Mouse (Mus musculus) neural tube, embryonic 15.5 days (tissue): ENCODE results near the gene Gab3. TPM values are rescaled to one million over a fixed set of nuclear protein-coding genes. Genes with fewer than 3 reads are reported as not detected.
"Not testable (repeated sequence)": the region's sequence is repeated elsewhere in the genome, so short reads cannot be mapped to it uniquely, and the experiment has no call there.

Experiments used
- ATAC-seq: fragments of 200-750 bp; cut with Nextera tagmentation; 2 replicates; pipeline ENCODE4 v1.8.0; 2017; ENCODE audit warnings: mild to moderate bottlenecking, moderate TSS enrichment, moderate library complexity; ENCODE audit not compliant: low FRiP score
- H3K27ac ChIP-seq: fragments of 300-500 bp; sonication (generic); replicated peaks from 2 replicates; pipeline ENCODE4 v1.5.1; 2015; ENCODE audit warnings: mild to moderate bottlenecking, inconsistent platforms
- H3K27me3 ChIP-seq: fragments of 300-500 bp; sonication (generic); replicated peaks from 2 replicates; pipeline ENCODE4 v1.6.1; 2015; ENCODE audit warnings: inconsistent platforms
- H3K36me3 ChIP-seq: fragments of 300-500 bp; sonication (generic); 2 replicates; pipeline ENCODE4 v1.6.1; 2015; ENCODE audit warnings: inconsistent platforms
- H3K4me1 ChIP-seq: fragments of 300-500 bp; sonication (generic); 2 replicates; pipeline ENCODE4 v1.6.1; 2015; ENCODE audit warnings: inconsistent platforms
- H3K4me2 ChIP-seq: fragments of 300-500 bp; sonication (generic); 2 replicates; pipeline ENCODE4 v1.6.1; 2015; ENCODE audit warnings: inconsistent platforms, mild to moderate bottlenecking, moderate library complexity
- H3K4me3 ChIP-seq: fragments of 300-500 bp; sonication (generic); replicated peaks from 2 replicates; pipeline ENCODE4 v1.5.1; 2015; ENCODE audit warnings: mild to moderate bottlenecking, inconsistent platforms
- H3K9ac ChIP-seq: fragments of 300-500 bp; sonication (generic); replicated peaks from 2 replicates; pipeline ENCODE4 v1.6.1; 2015; ENCODE audit warnings: mild to moderate bottlenecking, inconsistent platforms
- H3K9me3 ChIP-seq: fragments of 300-500 bp; sonication (generic); replicated peaks from 2 replicates; pipeline ENCODE4 v1.6.1; 2016; ENCODE audit warnings: inconsistent platforms
- WGBS: fragments of 180-500 bp; shearing (Covaris S2); methylation state at CpG from one replicate; pipeline ENCODE4 v1.1.7; 2015; ENCODE audit warnings: mixed read lengths; 5-methylcytosine and 5-hydroxymethylcytosine counted together
- polyA plus RNA-seq: library from polyadenylated mRNA; unstranded; fragments of >200 nt; fragmentation: Nextera tagmentation; extraction: Ambion mirVana; gene quantifications from 2 replicates; pipeline ENCODE4 v1.2.1, GENCODE M21; 2015

Gene Gab3
- polyA plus RNA-seq, 1 experiment from 2014 or later: 3.7 TPM

DNA sequence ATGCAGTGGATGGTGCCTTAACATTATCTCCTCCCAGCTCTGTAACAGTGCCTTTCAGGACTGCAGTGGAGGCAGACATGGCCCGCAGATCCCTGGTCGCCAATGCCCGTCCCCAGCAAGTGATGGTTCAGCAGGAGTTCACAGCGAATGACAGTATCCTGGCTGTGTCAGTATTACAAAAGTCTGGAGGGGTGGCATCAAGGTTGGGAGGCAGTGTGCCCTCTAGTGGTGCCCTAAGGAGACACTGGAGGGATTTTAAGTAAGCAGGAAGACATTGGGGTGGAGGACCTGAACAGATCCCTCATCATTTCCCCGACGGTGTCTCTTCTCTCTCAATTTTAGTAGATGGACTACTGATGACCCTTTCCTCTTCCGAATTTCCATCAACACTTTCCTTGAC lies 126.1 kb downstream of the Gab3 start:
- not testable (repeated sequence) for ATAC-seq, H3K4me3 ChIP-seq, H3K9me3 ChIP-seq, H3K4me1 ChIP-seq, H3K36me3 ChIP-seq, H3K9ac ChIP-seq, H3K4me2 ChIP-seq, H3K27ac ChIP-seq, H3K27me3 ChIP-seq
- 78% methylated on average over 7 of the region's 7 CpGs for WGBS

Other genes starting within 250 kb of the Gab3 start
- gene Gm5936, start 248.3 kb downstream of the Gab3 start, polyA plus RNA-seq: 0.15 TPM in 1 of 2 replicates, not detected in the other
- 46.2 and 87.7 TPM in 2 replicates for gene Dkc1, start 10.4 kb upstream of the Gab3 start, polyA plus RNA-seq
- 32.6 and 44.6 TPM in 2 replicates for gene Mpp1, start 45.6 kb upstream of the Gab3 start, polyA plus RNA-seq
- gene Smim9, start 78.3 kb upstream of the Gab3 start, polyA plus RNA-seq: not detected in 2 replicates